Mouse (Mus musculus): ENCODE results near the gene Slc1a2. TPM values are rescaled to one million over a fixed set of nuclear protein-coding genes. Genes with fewer than 3 reads are reported as not detected.

Gene Slc1a2
- polyA plus RNA-seq, 1 experiment from 2014 or later = 0.81 TPM

DNA sequence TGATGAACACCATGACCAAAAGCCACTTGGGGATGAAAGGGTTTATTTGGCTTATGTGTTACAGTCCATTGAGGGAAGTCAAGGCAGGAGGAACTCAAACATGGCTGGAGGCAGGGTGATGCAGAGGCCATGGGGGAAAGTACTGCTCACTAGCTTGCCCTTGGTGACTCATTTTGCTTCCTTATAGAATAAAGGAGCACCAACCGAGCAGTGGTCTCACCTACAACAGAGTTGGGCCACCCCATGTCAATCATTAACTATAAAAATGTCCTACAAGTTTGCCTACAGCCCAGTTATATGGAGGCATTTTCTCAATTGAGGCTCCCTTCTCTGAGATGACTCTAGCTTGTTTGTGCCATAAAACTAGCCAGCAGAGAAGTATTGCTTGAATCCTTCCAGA, 169.4 kb downstream of the Slc1a2 start:
- no peaks in the 10 kb centered on the region for H3K4me1 ChIP-seq
- no peak overlapping the region for H3K9ac ChIP-seq
- H3K27ac ChIP-seq = no peak overlapping the region
- H3K4me2 ChIP-seq = no peak overlapping the region
- peaks cover 7% of the 10 kb centered on the region for H3K36me3 ChIP-seq
- WGBS = 82% methylated on average over 1 of the region's 1 CpGs
- H3K9me3 ChIP-seq = no peaks in the 10 kb centered on the region
- no peak overlapping the region for H3K4me3 ChIP-seq
- H3K27me3 ChIP-seq = no peaks in the 10 kb centered on the region
- no peak for ATAC-seq (ENCODE audit: insufficient number of reproducible peaks, insufficient read depth, low FRiP score, low TSS enrichment, low read depth)

GRCm38 (mm10) chr2:102828381-102828780, 169.9 kb downstream of the Slc1a2 start:
- H3K4me1 ChIP-seq = no peaks in the 10 kb centered on the region
- no peaks in the 10 kb centered on the region for H3K27me3 ChIP-seq
- H3K27ac ChIP-seq = no peak overlapping the region
- H3K4me3 ChIP-seq = no peak overlapping the region
- no peak for ATAC-seq (ENCODE audit: insufficient number of reproducible peaks, insufficient read depth, low FRiP score, low TSS enrichment, low read depth)
- H3K4me2 ChIP-seq = no peak overlapping the region
- H3K9me3 ChIP-seq = no peaks in the 10 kb centered on the region
- H3K36me3 ChIP-seq = peaks cover 4% of the 10 kb centered on the region
- WGBS = 95% methylated on average over 7 of the region's 7 CpGs
- no peak overlapping the region for H3K9ac ChIP-seq

DNA sequence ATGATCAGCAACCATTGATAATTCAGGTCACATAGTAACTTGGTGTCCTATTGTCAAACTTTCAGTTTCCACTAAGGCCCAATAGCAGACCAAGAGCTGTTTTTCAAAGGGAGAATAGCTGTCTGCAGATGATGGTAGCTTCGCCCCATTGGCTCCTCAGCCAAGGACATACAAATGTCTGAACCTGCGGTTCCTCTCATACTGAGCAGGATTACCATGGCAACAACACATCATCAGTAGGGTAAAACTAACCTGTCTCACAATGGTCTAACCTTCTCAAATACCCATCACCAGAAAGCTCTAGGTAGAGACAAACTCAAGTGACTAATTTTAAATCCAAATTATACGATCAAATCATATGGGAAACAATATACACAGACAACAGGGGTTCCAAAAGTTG, 170.7 kb downstream of the Slc1a2 start:
- H3K4me1 ChIP-seq = no peaks in the 10 kb centered on the region
- H3K9ac ChIP-seq = no peak overlapping the region
- H3K9me3 ChIP-seq = no peaks in the 10 kb centered on the region
- H3K4me2 ChIP-seq = no peak overlapping the region
- H3K27me3 ChIP-seq = no peaks in the 10 kb centered on the region
- H3K27ac ChIP-seq = no peak overlapping the region
- 91% methylated on average over 3 of the region's 3 CpGs for WGBS
- peaks cover 4% of the 10 kb centered on the region for H3K36me3 ChIP-seq
- H3K4me3 ChIP-seq = no peak overlapping the region
- no peak for ATAC-seq (ENCODE audit: insufficient number of reproducible peaks, insufficient read depth, low FRiP score, low TSS enrichment, low read depth)

DNA sequence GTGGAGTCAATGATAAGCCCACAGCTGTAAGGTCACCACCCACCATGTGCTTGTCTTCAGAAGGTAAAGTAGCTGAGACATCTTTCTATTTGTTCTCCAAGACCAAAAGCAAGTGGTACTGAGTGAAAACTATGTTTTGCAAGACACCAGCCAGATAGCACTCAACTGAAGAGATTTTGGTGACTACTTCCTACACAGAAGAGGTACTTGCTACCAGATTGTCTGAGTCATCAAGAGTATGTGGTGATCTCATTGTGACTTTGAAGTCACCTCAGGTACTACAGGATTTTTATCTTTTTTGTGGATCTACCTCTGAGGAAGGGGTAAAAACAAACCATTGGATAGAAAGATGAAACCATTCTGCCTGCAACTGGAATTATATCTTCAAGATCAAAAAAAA, 173.1 kb downstream of the Slc1a2 start:
- Histone ChIP-seq H3K27me3 (no peaks in the 10 kb centered on the region), H3K9me3 (no peaks in the 10 kb centered on the region), H3K36me3 (no peaks in the 10 kb centered on the region), H3K27ac (no peak overlapping the region), H3K4me3 (no peak overlapping the region), H3K4me2 (no peak overlapping the region), H3K9ac (no peak overlapping the region), H3K4me1 (no peaks in the 10 kb centered on the region)
- no peak for ATAC-seq (ENCODE audit: insufficient number of reproducible peaks, insufficient read depth, low FRiP score, low TSS enrichment, low read depth)

GRCm38 (mm10) chr2:102838179-102838578, 179.7 kb downstream of the Slc1a2 start:
- no peak for ATAC-seq (ENCODE audit: insufficient number of reproducible peaks, insufficient read depth, low FRiP score, low TSS enrichment, low read depth)
- H3K4me3 ChIP-seq = no peak overlapping the region
- H3K4me1 ChIP-seq = no peaks in the 10 kb centered on the region
- 87% methylated on average over 7 of the region's 7 CpGs for WGBS
- no peaks in the 10 kb centered on the region for H3K9me3 ChIP-seq
- H3K9ac ChIP-seq = no peak overlapping the region
- no peak overlapping the region for H3K27ac ChIP-seq
- H3K36me3 ChIP-seq = no peaks in the 10 kb centered on the region
- no peak overlapping the region for H3K4me2 ChIP-seq
- no peaks in the 10 kb centered on the region for H3K27me3 ChIP-seq

Other genes starting within 250 kb of the Slc1a2 start
- gene Fjx1, start 206.2 kb upstream of the Slc1a2 start, polyA plus RNA-seq (2015; fragmentation: Nextera tagmentation; extraction: Ambion mirVana) = 14.1 and 16.7 TPM in 2 replicates
- 7.5 and 9.5 TPM in 2 replicates for gene Pamr1, start 108.6 kb upstream of the Slc1a2 start, polyA plus RNA-seq (2015; fragmentation: Nextera tagmentation; extraction: Ambion mirVana)
- 22.7 and 25.5 TPM in 2 replicates for gene Cd44, start 243.0 kb downstream of the Slc1a2 start, polyA plus RNA-seq (2015; fragmentation: Nextera tagmentation; extraction: Ambion mirVana)

Measured in embryonic facial prominence, embryonic 13.5 days (tissue).